Mouse (Mus musculus) spleen, adult 2 months (tissue): Measurements from ENCODE around the gene Pls3. TPM values are rescaled to one million over a fixed set of nuclear protein-coding genes. Genes with fewer than 3 reads are reported as not detected.
"Not testable (repeated sequence)": the region's sequence is repeated elsewhere in the genome, so short reads cannot be mapped to it uniquely, and the experiment has no call there.

Source experiments
- DNase-seq, 2 experiments: peaks; one replicate each; pipeline versions ENCODE4 v3.0.0 to v3.0.0-alpha.2; 2012 to 2021; ENCODE audit warnings: low spot score in 2 of 2, low read depth in 1 of 2
- H3K27ac ChIP-seq: fragments of 200-500 bp; 2 replicates; pipeline ENCODE4 v1.5.1; 2012; ENCODE audit warnings: low read length, inconsistent platforms; ENCODE audit not compliant: insufficient read depth
- H3K27me3 ChIP-seq: fragments of 200-500 bp; 2 replicates; pipeline ENCODE4 v1.6.1; 2012; ENCODE audit warnings: mild to moderate bottlenecking, moderate library complexity, low read length, inconsistent platforms; ENCODE audit not compliant: control insufficient read depth, insufficient read depth
- H3K36me3 ChIP-seq: fragments of 200-500 bp; 2 replicates; pipeline ENCODE4 v1.6.1; 2012; ENCODE audit warnings: mild to moderate bottlenecking, low read length, inconsistent platforms; ENCODE audit not compliant: control insufficient read depth, insufficient read depth
- H3K4me1 ChIP-seq: fragments of 200-500 bp; 2 replicates; pipeline ENCODE4 v1.6.1; 2011; ENCODE audit warnings: inconsistent platforms; ENCODE audit not compliant: control insufficient read depth, insufficient read depth, insufficient read length
- H3K4me3 ChIP-seq: fragments of 200-500 bp; 2 replicates; pipeline ENCODE4 v1.5.1; 2011; ENCODE audit warnings: mild to moderate bottlenecking, inconsistent platforms; ENCODE audit not compliant: insufficient read depth, insufficient read length; ENCODE audit errors: extremely low read depth
- WGBS: fragments of 180-500 bp; shearing (Covaris S2); methylation state at CpG from one replicate; pipeline ENCODE4 v1.1.7; 2018; 5-methylcytosine and 5-hydroxymethylcytosine counted together
- polyA plus RNA-seq: library from polyadenylated mRNA; depleted of rRNA; stranded (reverse); fragments of >200 nt; gene quantifications from 2 replicates; pipeline ENCODE4 v1.2.3, GENCODE M21; 2012

The Pls3 gene
- polyA plus RNA-seq, 1 experiment: 1.4 TPM

- DNase-seq, H3K4me3 ChIP-seq, H3K36me3 ChIP-seq, H3K27me3 ChIP-seq, H3K4me1 ChIP-seq, H3K27ac ChIP-seq: not testable (repeated sequence)
- 69% methylated on average over 5 of the region's 8 CpGs for WGBS
Observed at GRCm38 (mm10) chrX:75739464-75739863, 135.5 kb downstream of the Pls3 start.
